Mouse (Mus musculus) megakaryocyte, embryonic 14.5 days (primary cell): ENCODE data around the gene Retnlb.
"Not testable (repeated sequence)": the region's sequence is repeated elsewhere in the genome, so short reads cannot be mapped to it uniquely, and the experiment has no call there.

Experiments
- FLI1 ChIP-seq: IDR thresholded peaks from 2 replicates; pipeline ENCODE4 v1.6.1; 2012; ENCODE audit warnings: low read length, inconsistent platforms, mixed read lengths
- GATA1 ChIP-seq: IDR thresholded peaks from 3 replicates; pipeline ENCODE4 v1.6.1; 2012; ENCODE audit warnings: mixed read lengths, low read length, inconsistent platforms, borderline replicate concordance

GRCm38 (mm10) chr16:48833626-48834025 lies 17.0 kb downstream of the Retnlb start:
- not testable (repeated sequence) for TF ChIP-seq GATA1, FLI1
